Mouse (Mus musculus) megakaryocyte, embryonic 14.5 days (primary cell): ENCODE data around the gene Gm10337.

Source experiments
- FLI1 ChIP-seq: IDR thresholded peaks from 2 replicates; pipeline ENCODE4 v1.6.1; 2012; ENCODE audit warnings: low read length, inconsistent platforms, mixed read lengths
- GATA1 ChIP-seq: IDR thresholded peaks from 3 replicates; pipeline ENCODE4 v1.6.1; 2012; ENCODE audit warnings: mixed read lengths, low read length, inconsistent platforms, borderline replicate concordance

GRCm38 (mm10) chr15:102526111-102527002 is 22.8 kb downstream of the Gm10337 start:
- TF ChIP-seq GATA1: no peak
- no peak for TF ChIP-seq FLI1
